Mouse (Mus musculus) heart, postnatal 0 days (tissue): ENCODE data around the gene Chst15. TPM values are rescaled to one million over a fixed set of nuclear protein-coding genes. Genes with fewer than 3 reads are reported as not detected.

Experiments used
- ATAC-seq: fragments of 200-750 bp; cut with Nextera tagmentation; 2 replicates; pipeline ENCODE4 v1.8.0; 2017; ENCODE audit warnings: low read depth, moderate number of reproducible peaks, moderate library complexity; ENCODE audit not compliant: insufficient read depth
- DNase-seq: peaks from one replicate; pipeline ENCODE4 v3.0.0-alpha.2; 2016; ENCODE audit warnings: low spot score
- H3K27ac ChIP-seq: fragments of 300-500 bp; sonication (generic); 2 replicates; pipeline ENCODE4 v1.5.1; 2014; ENCODE audit warnings: low read depth, mild to moderate bottlenecking
- H3K27me3 ChIP-seq: fragments of 300-500 bp; sonication (generic); 2 replicates; pipeline ENCODE4 v1.6.1; 2014; ENCODE audit warnings: low read length, mixed read lengths; ENCODE audit not compliant: control insufficient read depth, insufficient read depth
- H3K36me3 ChIP-seq: fragments of 300-500 bp; sonication (generic); replicated peaks from 2 replicates; pipeline ENCODE4 v1.6.1; 2014; ENCODE audit warnings: low read length, mixed read lengths; ENCODE audit not compliant: control insufficient read depth, insufficient read depth
- H3K4me1 ChIP-seq: fragments of 300-500 bp; sonication (generic); 2 replicates; pipeline ENCODE4 v1.6.1; 2014; ENCODE audit warnings: antibody characterized with exemption; ENCODE audit not compliant: control insufficient read depth, insufficient read depth
- H3K4me2 ChIP-seq: fragments of 300-500 bp; sonication (generic); 2 replicates; pipeline ENCODE4 v1.6.1; 2014; ENCODE audit warnings: low read depth, mild to moderate bottlenecking, low read length, moderate library complexity
- H3K4me3 ChIP-seq: fragments of 300-500 bp; sonication (generic); 2 replicates; pipeline ENCODE4 v1.5.1; 2014; ENCODE audit warnings: low read depth, low read length
- H3K9ac ChIP-seq: fragments of 300-500 bp; sonication (generic); replicated peaks from 2 replicates; pipeline ENCODE4 v1.6.1; 2014; ENCODE audit warnings: low read depth, low read length, mixed read lengths
- H3K9me3 ChIP-seq: fragments of 300-500 bp; sonication (generic); replicated peaks from 2 replicates; pipeline ENCODE4 v1.6.1; 2016; ENCODE audit warnings: low read length; ENCODE audit not compliant: control insufficient read depth
- CTCF ChIP-seq: IDR thresholded peaks from 2 replicates; pipeline ENCODE4 v1.5.1; 2016; ENCODE audit warnings: antibody characterized with exemption, control low read depth, low read depth
- EP300 ChIP-seq: IDR thresholded peaks from 2 replicates; pipeline ENCODE4 v1.6.1; 2016; ENCODE audit warnings: antibody characterized with exemption, low read depth
- WGBS: fragments of 180-500 bp; shearing (Covaris S2); extraction: QIAGEN DNeasy Blood & Tissue Kit; methylation state at CpG from one replicate; pipeline ENCODE4 v1.1.7; 2014; 5-methylcytosine and 5-hydroxymethylcytosine counted together
- polyA plus RNA-seq: library from polyadenylated mRNA; unstranded; fragments of >200 nt; fragmentation: Nextera tagmentation; extraction: Ambion mirVana; gene quantifications from 2 replicates; pipeline ENCODE4 v1.2.1, GENCODE M21; 2015
- total RNA-seq: library from RNA; depleted of rRNA; stranded (reverse); fragments of >200 nt; gene quantifications from 2 replicates; pipeline ENCODE4 v1.2.3, GENCODE M21; 2014; ENCODE audit warnings: low replicate concordance

The Chst15 gene
- total and polyA plus RNA-seq, 2 experiments from 2014 or later = 4.3 to 5.8 TPM

GRCm38 (mm10) chr7:132355767-132356166 lies 38.7 kb upstream of the Chst15 start:
- ATAC-seq = no peak
- H3K27ac ChIP-seq = no peak overlapping the region
- peaks cover 6% of the 10 kb centered on the region; the same call in 1 of the 2 replicates for H3K4me1 ChIP-seq
- DNase-seq = no peak
- no peak for TF ChIP-seq CTCF
- no peak for TF ChIP-seq EP300
- no peaks in the 10 kb centered on the region for H3K9me3 ChIP-seq
- no peaks in the 10 kb centered on the region for H3K36me3 ChIP-seq
- no peak overlapping the region for H3K9ac ChIP-seq
- WGBS = 76% methylated on average over 6 of the region's 6 CpGs
- H3K4me2 ChIP-seq = no peak overlapping the region
- no peak overlapping the region for H3K4me3 ChIP-seq
- no peaks in the 10 kb centered on the region for H3K27me3 ChIP-seq

- 71% methylated on average over 6 of the region's 6 CpGs for WGBS
- Histone ChIP-seq H3K36me3 (no peaks in the 10 kb centered on the region), H3K27ac (0 out of 2 replicates have a peak overlapping the region, but pooled peaks have one; percentile 32), H3K4me2 (no peak overlapping the region), H3K4me1 (no peaks in the 10 kb centered on the region), H3K9me3 (no peaks in the 10 kb centered on the region), H3K27me3 (no peaks in the 10 kb centered on the region), H3K9ac (no peak overlapping the region), H3K4me3 (no peak overlapping the region)
- DNase-seq (no peak), ATAC-seq (no peak)
- TF ChIP-seq CTCF (no peak), EP300 (no peak)
Observed at GRCm38 (mm10) chr7:132349075-132349572, 32.1 kb upstream of the Chst15 start.

- ATAC-seq (no peak), DNase-seq (no peak)
- Histone ChIP-seq H3K4me3 (no peak overlapping the region), H3K9me3 (no peaks in the 10 kb centered on the region), H3K36me3 (no peaks in the 10 kb centered on the region), H3K27ac (peak overlapping the region; percentile 52), H3K9ac (no peak overlapping the region), H3K27me3 (no peaks in the 10 kb centered on the region), H3K4me1 (no peaks in the 10 kb centered on the region), H3K4me2 (no peak overlapping the region)
- no peak for TF ChIP-seq CTCF
- TF ChIP-seq EP300 = no peak
- 63% methylated on average over 9 of the region's 9 CpGs for WGBS
Observed at GRCm38 (mm10) chr7:132347273-132348045, 30.4 kb upstream of the Chst15 start.

GRCm38 (mm10) chr7:132345526-132346070 lies 28.6 kb upstream of the Chst15 start:
- TF ChIP-seq CTCF (no peak), EP300 (no peak)
- Histone ChIP-seq H3K27me3 (no peaks in the 10 kb centered on the region), H3K4me3 (no peak overlapping the region), H3K9ac (no peak overlapping the region), H3K27ac (no peak overlapping the region), H3K4me2 (no peak overlapping the region), H3K36me3 (no peaks in the 10 kb centered on the region), H3K9me3 (no peaks in the 10 kb centered on the region), H3K4me1 (no peaks in the 10 kb centered on the region)
- ATAC-seq = no peak
- 70% methylated on average over 5 of the region's 5 CpGs for WGBS
- no peak for DNase-seq

- Histone ChIP-seq H3K4me2 (no peak overlapping the region), H3K36me3 (no peaks in the 10 kb centered on the region), H3K4me3 (no peak overlapping the region), H3K27me3 (no peaks in the 10 kb centered on the region), H3K9ac (no peak overlapping the region), H3K27ac (no peak overlapping the region), H3K9me3 (no peaks in the 10 kb centered on the region), H3K4me1 (no peaks in the 10 kb centered on the region)
- no peak for TF ChIP-seq CTCF
- no peak for TF ChIP-seq EP300
- 50% methylated on average over 4 of the region's 4 CpGs for WGBS
- DNase-seq (no peak), ATAC-seq (no peak)
Observed at GRCm38 (mm10) chr7:132344606-132345005, 27.6 kb upstream of the Chst15 start.
